Mouse (Mus musculus) CH12.LX (cell line): ENCODE data around the gene Fam3c.

Experiments used
- CTCF ChIP-seq, 2 experiments: IDR thresholded peaks in 1 of 2; conservative IDR thresholded peaks in 1 of 2; 2 replicates each; pipeline ENCODE4 v1.5.1; 2011 to 2012; ENCODE audit warnings: low read depth in 2 of 2, low read length in 2 of 2, improper control_type of control experiment in 1 of 2, inconsistent platforms in 1 of 2, mild to moderate bottlenecking in 1 of 2, moderate library complexity in 1 of 2
- ELF1 ChIP-seq: IDR thresholded peaks from 2 replicates; pipeline ENCODE4 v1.6.1; 2014; ENCODE audit warnings: low read depth, mild to moderate bottlenecking, inconsistent platforms, low read length, improper control_type of control experiment
- EP300 ChIP-seq: IDR thresholded peaks from 2 replicates; pipeline ENCODE4 v1.6.1; 2011; ENCODE audit warnings: low read length, improper control_type of control experiment
- GABPA ChIP-seq: IDR thresholded peaks from 2 replicates; pipeline ENCODE4 v1.6.1; 2012; ENCODE audit warnings: low read depth, low read length, improper control_type of control experiment, inconsistent platforms; ENCODE audit not compliant: insufficient replicate concordance
- KAT2A ChIP-seq: IDR thresholded peaks from 2 replicates; pipeline ENCODE4 v1.6.1; 2012; ENCODE audit warnings: low read length, improper control_type of control experiment, inconsistent platforms; ENCODE audit not compliant: insufficient replicate concordance
- MYC ChIP-seq: IDR thresholded peaks from 2 replicates; pipeline ENCODE4 v1.6.1; 2011; ENCODE audit warnings: low read depth, mild to moderate bottlenecking, improper control_type of control experiment, low read length
- NELFE ChIP-seq: IDR thresholded peaks from 2 replicates; pipeline ENCODE4 v1.6.1; 2011; ENCODE audit warnings: low read depth, low read length, improper control_type of control experiment
- POLR2A ChIP-seq: IDR thresholded peaks from 2 replicates; pipeline ENCODE4 v1.6.1; 2011; ENCODE audit warnings: low read depth, mild to moderate bottlenecking, improper control_type of control experiment, low read length
- USF2 ChIP-seq: conservative IDR thresholded peaks from 2 replicates; pipeline ENCODE4 v1.6.1; 2011; ENCODE audit warnings: low read depth, low read length, improper control_type of control experiment

GRCm38 (mm10) chr6:22403736-22404135, 47.7 kb upstream of the Fam3c start:
- TF ChIP-seq MYC (no peak), CTCF (conservative IDR thresholded peaks at IDR 0.05 in 1 of 2, IDR thresholded peaks at IDR 0.05 in 1 of 2; ENCODE audit: low read depth in 2 of 2, low read length in 2 of 2) (no peak), POLR2A (no peak), ELF1 (no peak), EP300 (no peak), NELFE (no peak), USF2 (no peak), KAT2A (no peak), GABPA (no peak)
